Mouse (Mus musculus) lung, postnatal 0 days (tissue): ENCODE measurements around the gene Rab44.

Source experiments
- CTCF ChIP-seq: IDR thresholded peaks from 2 replicates; pipeline ENCODE4 v1.5.1; 2016; ENCODE audit warnings: antibody characterized with exemption, mild to moderate bottlenecking
- EP300 ChIP-seq: IDR thresholded peaks from 2 replicates; pipeline ENCODE4 v1.6.1; 2016; ENCODE audit warnings: antibody characterized with exemption, mild to moderate bottlenecking, control low read depth

- TF ChIP-seq EP300, result no peak
- TF ChIP-seq CTCF, result no peak
Observed at GRCm38 (mm10) chr17:29188989-29189388, 75.0 kb downstream of the Rab44 start.
